Mouse (Mus musculus) embryonic fibroblast, embryonic 13.5 days (primary cell): ENCODE results near the gene Pik3r5.

Source experiments
- CTCF ChIP-seq: IDR thresholded peaks from 2 replicates; pipeline ENCODE4 v1.5.1; 2011; ENCODE audit warnings: mild to moderate bottlenecking, control low read depth, low read length, moderate library complexity, borderline replicate concordance; ENCODE audit not compliant: insufficient read depth
- POLR2A ChIP-seq: IDR thresholded peaks from 2 replicates; pipeline ENCODE4 v1.6.1; 2011; ENCODE audit warnings: low read depth, mild to moderate bottlenecking, control low read depth, low read length, moderate library complexity

- TF ChIP-seq POLR2A (no peak), CTCF (no peak)
Measured at GRCm38 (mm10) chr11:68432361-68433021, 570 bp downstream of the Pik3r5 start.
